Mouse (Mus musculus): ENCODE data around the gene Spata32. TPM values are rescaled to one million over a fixed set of nuclear protein-coding genes. Genes with fewer than 3 reads are reported as not detected.

The Spata32 gene
- not detected in 2 replicates for polyA plus RNA-seq (2014; fragmentation: Nextera tagmentation; extraction: Ambion mirVana)

- no peaks in the 10 kb centered on the region; the same call in 1 of the 2 replicates for H3K4me1 ChIP-seq (replicated peaks; ENCODE audit: control insufficient read depth, insufficient read depth, low read length)
- peak within 1 kb of the TSS; percentile 62 for H3K9ac ChIP-seq (ENCODE audit: low read depth, low read length)
- H3K9me3 ChIP-seq (ENCODE audit: control insufficient read depth, low read length) = no peaks in the 10 kb centered on the region
- H3K4me2 ChIP-seq = peak within 1 kb of the TSS; percentile 94
- ATAC-seq (replicated peaks; ENCODE audit: low FRiP score) (peak; percentile 76), DNase-seq (ENCODE audit: low spot score) (peak; percentile 67)
- H3K27ac ChIP-seq (ENCODE audit: low read depth, low read length) = no peak within 1 kb of the TSS
- peak within 1 kb of the TSS; percentile 55 for H3K4me3 ChIP-seq (ENCODE audit: low read depth, low read length)
- H3K36me3 ChIP-seq (ENCODE audit: control insufficient read depth, insufficient read depth, low read length) = no peaks in the 10 kb centered on the region
- peaks cover 2% of the 10 kb centered on the region; the same call in 1 of the 2 replicates for H3K27me3 ChIP-seq (replicated peaks; ENCODE audit: control insufficient read depth, insufficient read depth, low read length)
- WGBS = under 1% methylated on average over 44 of the region's 45 CpGs
Measured at GRCm38 (mm10) chr11:103217790-103218516, at the start of gene Spata32. TSS of gene Spata32 (minus strand) at chr11:103218432.

DNA sequence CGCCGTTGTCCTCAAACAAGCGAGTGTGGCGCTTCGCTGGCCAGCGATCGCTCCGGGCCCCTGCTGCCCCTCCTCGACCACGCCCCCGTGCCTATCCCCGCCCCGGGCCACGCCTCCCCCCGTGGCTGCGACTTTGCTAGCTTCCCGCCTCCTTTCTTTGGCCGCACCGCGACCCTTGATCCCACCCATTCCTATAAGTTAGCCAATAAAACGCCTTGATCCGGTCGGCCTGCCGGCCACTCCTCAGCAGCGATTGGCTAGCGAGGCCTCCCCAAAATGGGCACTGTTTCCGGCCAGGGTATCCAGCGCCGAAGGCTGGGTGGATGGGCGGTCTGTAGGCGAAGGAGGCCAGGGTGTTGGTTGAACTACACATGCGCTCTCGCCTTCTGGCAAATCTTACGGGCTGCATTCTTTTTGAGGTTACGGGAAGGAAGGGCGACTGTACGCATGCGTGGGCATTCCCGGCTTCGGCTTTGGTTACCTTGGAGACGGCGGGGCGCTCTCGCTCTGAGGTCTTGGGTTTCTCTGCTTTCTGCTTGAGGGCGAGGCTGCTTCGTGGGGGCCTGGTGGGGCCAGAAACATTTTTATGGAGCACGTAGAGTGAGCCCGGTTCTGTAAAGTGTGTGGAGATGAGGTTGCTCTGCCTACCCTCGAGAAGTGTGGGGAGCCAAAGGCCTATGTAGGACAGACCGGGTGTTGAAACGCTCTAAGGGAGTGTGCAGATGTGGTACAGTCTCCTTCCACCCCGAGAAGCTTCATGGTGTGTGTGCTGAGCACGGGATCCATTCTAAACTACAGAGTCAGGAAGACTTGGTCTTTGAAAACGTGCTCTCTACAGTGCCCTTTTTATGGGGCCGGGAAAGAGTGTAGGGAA, 49.4 kb upstream of the Spata32 start, which contains the start of gene Map3k14:
Gene Map3k14 (minus strand): TSS at position 127 of the 874 bp plus-strand sequence.
- no peaks in the 10 kb centered on the region for H3K27me3 ChIP-seq (replicated peaks; ENCODE audit: control insufficient read depth, insufficient read depth, low read length)
- H3K9me3 ChIP-seq (ENCODE audit: control insufficient read depth, low read length) = no peaks in the 10 kb centered on the region
- peak within 1 kb of the TSS; percentile 67 for H3K4me3 ChIP-seq (ENCODE audit: low read depth, low read length)
- H3K36me3 ChIP-seq (ENCODE audit: control insufficient read depth, insufficient read depth, low read length) = no peaks in the 10 kb centered on the region
- H3K4me2 ChIP-seq = peak within 1 kb of the TSS; percentile 98
- DNase-seq (ENCODE audit: low spot score) (peak; percentile 100), ATAC-seq (replicated peaks; ENCODE audit: low FRiP score) (peak; percentile 99)
- H3K4me1 ChIP-seq (replicated peaks; ENCODE audit: control insufficient read depth, insufficient read depth, low read length) = peaks cover 23% of the 10 kb centered on the region
- peak within 1 kb of the TSS; percentile 57 for H3K27ac ChIP-seq (ENCODE audit: low read depth, low read length)
- H3K9ac ChIP-seq (ENCODE audit: low read depth, low read length) = peak within 1 kb of the TSS; percentile 76
- WGBS = 1% methylated on average over 55 of the region's 55 CpGs

DNA sequence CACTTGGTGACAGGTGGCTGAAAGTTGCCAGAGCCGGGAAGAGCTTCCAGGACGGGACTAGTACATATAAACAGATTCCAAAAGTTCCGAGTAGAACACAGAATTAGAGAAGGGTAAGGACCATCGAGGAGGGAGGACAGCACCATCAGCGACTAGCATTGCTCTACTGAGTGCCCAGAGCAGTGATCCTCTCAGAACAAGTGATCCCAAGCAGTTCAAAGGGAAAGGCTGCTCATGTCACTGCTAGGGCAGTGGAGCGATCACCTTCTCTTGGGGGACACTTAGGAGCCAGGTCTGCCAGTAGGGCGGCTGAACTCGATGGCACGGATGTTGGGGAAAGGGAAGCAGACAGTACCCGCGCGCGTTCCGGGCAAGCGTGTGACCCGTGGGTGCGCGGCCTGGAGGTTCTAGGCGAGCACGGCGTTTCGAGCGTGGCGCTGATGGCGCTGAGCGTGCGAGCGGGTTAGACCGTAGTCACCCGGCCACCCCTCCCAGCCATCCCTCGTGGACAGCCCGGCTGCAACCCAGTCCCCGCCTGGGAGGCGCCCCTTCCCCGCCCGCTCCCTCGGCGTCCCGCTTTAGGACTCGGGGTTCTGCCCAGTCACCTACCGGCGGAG, 48.6 kb upstream of the Spata32 start:
- peak overlapping the region; percentile 76 for H3K9ac ChIP-seq (ENCODE audit: low read depth, low read length)
- peaks cover 23% of the 10 kb centered on the region for H3K4me1 ChIP-seq (replicated peaks; ENCODE audit: control insufficient read depth, insufficient read depth, low read length)
- ATAC-seq (replicated peaks; ENCODE audit: low FRiP score) = no peak; the same call in 1 of the 2 replicates

DNA sequence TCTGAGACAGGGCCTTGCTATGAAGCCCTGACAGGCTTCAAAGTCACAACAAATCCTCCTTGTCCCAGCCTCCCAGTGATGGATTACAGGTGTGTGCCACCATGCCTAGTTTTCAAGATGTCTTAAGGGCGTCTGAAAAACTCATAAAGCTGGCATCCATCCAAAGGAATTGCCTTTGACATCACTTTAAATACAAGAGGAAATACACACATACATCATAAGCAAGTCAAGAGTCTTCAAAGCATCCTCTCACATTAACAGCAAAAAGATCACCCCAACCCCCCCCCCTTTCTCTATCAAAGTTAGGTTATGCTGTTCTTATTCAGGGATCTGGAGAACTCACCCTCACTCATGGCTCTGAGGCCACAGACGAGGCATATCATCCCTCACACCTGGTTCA, 47.6 kb upstream of the Spata32 start:
- Histone ChIP-seq H3K27me3 (replicated peaks; ENCODE audit: control insufficient read depth, insufficient read depth, low read length) (no peaks in the 10 kb centered on the region), H3K27ac (ENCODE audit: low read depth, low read length) (no peak overlapping the region), H3K9ac (ENCODE audit: low read depth, low read length) (no peak overlapping the region), H3K4me2 (peak overlapping the region; percentile 98), H3K4me3 (ENCODE audit: low read depth, low read length) (no peak overlapping the region), H3K4me1 (replicated peaks; ENCODE audit: control insufficient read depth, insufficient read depth, low read length) (peaks cover 23% of the 10 kb centered on the region), H3K9me3 (ENCODE audit: control insufficient read depth, low read length) (no peaks in the 10 kb centered on the region), H3K36me3 (ENCODE audit: control insufficient read depth, insufficient read depth, low read length) (no peaks in the 10 kb centered on the region)
- WGBS = 59% methylated on average over 2 of the region's 2 CpGs
- no peak for ATAC-seq (replicated peaks; ENCODE audit: low FRiP score)
- DNase-seq (ENCODE audit: low spot score) = no peak

More for the DNA sequence above, 48.6 kb upstream of the Spata32 start:
- Histone ChIP-seq H3K27ac (ENCODE audit: low read depth, low read length) (peak overlapping the region; percentile 57), H3K36me3 (ENCODE audit: control insufficient read depth, insufficient read depth, low read length) (no peaks in the 10 kb centered on the region), H3K9me3 (ENCODE audit: control insufficient read depth, low read length) (no peaks in the 10 kb centered on the region), H3K4me2 (peak overlapping the region; percentile 98), H3K27me3 (replicated peaks; ENCODE audit: control insufficient read depth, insufficient read depth, low read length) (no peaks in the 10 kb centered on the region), H3K4me3 (ENCODE audit: low read depth, low read length) (peak overlapping the region; percentile 67)
- 1% methylated on average over 42 of the region's 42 CpGs for WGBS
- DNase-seq (ENCODE audit: low spot score) = no peak

- Histone ChIP-seq H3K36me3 (ENCODE audit: control insufficient read depth, insufficient read depth, low read length) (no peaks in the 10 kb centered on the region), H3K27ac (ENCODE audit: low read depth, low read length) (no peak overlapping the region), H3K4me2 (no peak overlapping the region), H3K9me3 (ENCODE audit: control insufficient read depth, low read length) (no peaks in the 10 kb centered on the region), H3K27me3 (replicated peaks; ENCODE audit: control insufficient read depth, insufficient read depth, low read length) (no peaks in the 10 kb centered on the region), H3K4me1 (replicated peaks; ENCODE audit: control insufficient read depth, insufficient read depth, low read length) (peaks cover 23% of the 10 kb centered on the region), H3K9ac (ENCODE audit: low read depth, low read length) (no peak overlapping the region), H3K4me3 (ENCODE audit: low read depth, low read length) (no peak overlapping the region)
- WGBS = 52% methylated on average over 7 of the region's 7 CpGs
- ATAC-seq (replicated peaks; ENCODE audit: low FRiP score) (no peak), DNase-seq (ENCODE audit: low spot score) (no peak)
Measured at GRCm38 (mm10) chr11:103265211-103265610, 47.0 kb upstream of the Spata32 start.

DNA sequence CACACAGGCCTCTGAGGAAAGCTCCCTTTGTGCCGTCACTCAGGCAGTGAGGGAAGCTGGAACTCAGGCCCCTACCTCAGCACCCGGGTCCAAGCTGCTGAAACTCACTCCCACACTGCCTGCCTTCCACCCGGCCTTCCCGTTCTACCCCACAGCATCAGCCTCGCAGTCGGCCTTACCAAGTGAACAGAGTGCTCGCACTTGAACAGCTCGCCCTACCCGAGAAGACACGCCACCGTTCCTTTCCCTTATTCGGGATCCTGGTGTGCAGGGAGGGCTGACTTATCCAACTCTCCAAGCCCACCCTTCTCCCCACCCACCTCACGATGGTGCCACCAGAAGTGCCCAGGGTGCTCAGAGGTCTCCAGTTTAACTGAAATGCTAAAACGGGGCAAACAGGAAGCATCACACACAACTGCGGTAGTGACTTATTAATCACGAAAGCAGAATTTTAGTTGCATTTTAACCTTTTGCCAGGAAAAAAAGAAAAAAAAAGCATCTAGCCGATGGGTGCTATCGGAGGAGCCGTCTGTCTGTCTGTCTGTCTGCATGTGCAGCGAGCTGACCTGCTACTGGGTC, 46.3 kb upstream of the Spata32 start:
- no peak overlapping the region for H3K4me2 ChIP-seq
- 87% methylated on average over 20 of the region's 20 CpGs for WGBS

GRCm38 (mm10) chr11:103263551-103263950, 45.3 kb upstream of the Spata32 start:
- Histone ChIP-seq H3K27ac (ENCODE audit: low read depth, low read length) (no peak overlapping the region), H3K4me2 (no peak overlapping the region), H3K27me3 (replicated peaks; ENCODE audit: control insufficient read depth, insufficient read depth, low read length) (no peaks in the 10 kb centered on the region), H3K9ac (ENCODE audit: low read depth, low read length) (no peak overlapping the region), H3K4me1 (replicated peaks; ENCODE audit: control insufficient read depth, insufficient read depth, low read length) (peaks cover 23% of the 10 kb centered on the region), H3K9me3 (ENCODE audit: control insufficient read depth, low read length) (no peaks in the 10 kb centered on the region), H3K4me3 (ENCODE audit: low read depth, low read length) (no peak overlapping the region), H3K36me3 (ENCODE audit: control insufficient read depth, insufficient read depth, low read length) (no peaks in the 10 kb centered on the region)
- ATAC-seq (replicated peaks; ENCODE audit: low FRiP score) (no peak), DNase-seq (ENCODE audit: low spot score) (no peak)
- WGBS = 53% methylated on average over 10 of the region's 10 CpGs

More for the DNA sequence above, 46.3 kb upstream of the Spata32 start:
- Histone ChIP-seq H3K4me1 (replicated peaks; ENCODE audit: control insufficient read depth, insufficient read depth, low read length) (peaks cover 23% of the 10 kb centered on the region), H3K9me3 (ENCODE audit: control insufficient read depth, low read length) (no peaks in the 10 kb centered on the region), H3K36me3 (ENCODE audit: control insufficient read depth, insufficient read depth, low read length) (no peaks in the 10 kb centered on the region), H3K9ac (ENCODE audit: low read depth, low read length) (no peak overlapping the region), H3K27ac (ENCODE audit: low read depth, low read length) (no peak overlapping the region), H3K4me3 (ENCODE audit: low read depth, low read length) (no peak overlapping the region), H3K27me3 (replicated peaks; ENCODE audit: control insufficient read depth, insufficient read depth, low read length) (no peaks in the 10 kb centered on the region)
- DNase-seq (ENCODE audit: low spot score) (no peak), ATAC-seq (replicated peaks; ENCODE audit: low FRiP score) (no peak)

All from liver, embryonic 11.5 days (tissue).